Mouse (Mus musculus) bone marrow macrophage, adult 2 months (primary cell): Measurements from ENCODE around the gene Esp8.
"Not testable (repeated sequence)": the region's sequence is repeated elsewhere in the genome, so short reads cannot be mapped to it uniquely, and the experiment has no call there.

ENCODE experiments used
- CTCF ChIP-seq: IDR thresholded peaks from 2 replicates; pipeline ENCODE4 v1.5.1; 2012; ENCODE audit warnings: low read depth, mild to moderate bottlenecking, low read length, moderate library complexity
- POLR2A ChIP-seq: IDR thresholded peaks from 2 replicates; pipeline ENCODE4 v1.6.1; 2012; ENCODE audit warnings: mild to moderate bottlenecking, low read depth, low read length, borderline replicate concordance

DNA sequence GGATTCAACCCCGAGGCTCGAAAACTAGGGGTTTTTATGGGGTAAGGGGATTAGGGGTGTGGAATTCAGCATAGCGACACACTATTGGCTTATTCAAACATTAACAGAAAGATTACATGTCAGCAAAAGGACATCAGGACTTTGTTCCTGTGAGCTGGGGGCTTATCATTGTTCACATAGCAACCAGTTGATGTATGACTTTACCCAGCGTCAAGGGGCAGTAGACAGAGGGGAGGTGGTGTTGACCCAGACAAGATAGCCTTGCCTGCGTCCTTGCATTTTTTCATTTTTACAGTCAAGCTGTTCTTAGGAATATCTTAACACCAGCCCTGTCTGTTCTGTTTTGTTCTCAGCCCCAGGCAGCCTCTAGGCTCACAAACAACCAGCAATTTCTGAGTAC is 27.2 kb downstream of the Esp8 start:
- TF ChIP-seq CTCF, POLR2A: not testable (repeated sequence)
